Mouse (Mus musculus) ES-Bruce4 (cell line): ENCODE data around the gene Ucp2.

Experiments
- CTCF ChIP-seq: IDR thresholded peaks from one replicate; pipeline ENCODE4 v1.8.1; 2011; ENCODE audit warnings: low read depth, low read length
- EP300 ChIP-seq: IDR thresholded peaks from 2 replicates; pipeline ENCODE4 v1.6.1; 2011; ENCODE audit warnings: low read depth, low read length; ENCODE audit not compliant: insufficient read depth
- POLR2A ChIP-seq: IDR thresholded peaks from one replicate; pipeline ENCODE4 v1.8.1; 2011; ENCODE audit warnings: low read length; ENCODE audit not compliant: insufficient read depth

DNA sequence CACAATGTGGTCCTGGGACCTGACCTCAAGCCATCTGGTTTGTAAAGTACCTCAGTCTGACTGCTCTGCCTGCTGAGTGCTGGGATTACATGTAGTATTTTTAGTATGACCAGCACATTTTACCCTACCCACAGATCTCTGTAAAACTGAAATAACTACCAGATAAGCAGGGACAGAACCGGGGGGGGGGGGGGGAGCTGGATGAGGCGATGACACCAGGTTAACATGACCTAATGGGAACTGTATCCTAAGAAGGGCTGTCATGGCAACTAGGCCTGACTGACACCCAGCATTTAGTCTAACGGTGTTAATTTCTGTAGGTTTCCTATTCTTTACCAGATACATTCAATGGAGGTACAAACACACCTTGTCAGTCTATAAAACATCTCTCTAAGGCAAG, 56.7 kb downstream of the Ucp2 start:
- TF ChIP-seq CTCF (no peak), POLR2A (no peak), EP300 (no peak)
